Mouse (Mus musculus): ENCODE measurements around the gene Fsd1.

The Fsd1 gene

GRCm38 (mm10) chr17:56008356-56009087 is 22.2 kb downstream of the Fsd1 start:
- in situ Hi-C loops (cut with MboI, MseI): loop anchor here (5.0 kb wide), 2 partner anchors 1384 to 1866 kb away; no protein-coding TSS in a partner anchor

- in situ Hi-C loops (cut with MboI, MseI): loop anchor here (5.0 kb wide), 2 partner anchors 1383 to 1867 kb away; no protein-coding TSS in a partner anchor
Observed at GRCm38 (mm10) chr17:56009088-56009961, 23.0 kb downstream of the Fsd1 start.

- in situ Hi-C loops (cut with MboI, MseI): loop anchor here (5.0 to 10.0 kb wide), 3 partner anchors 45 to 1868 kb away; no protein-coding TSS in a partner anchor
Observed at GRCm38 (mm10) chr17:56009962-56010240, 23.6 kb downstream of the Fsd1 start.

- in situ Hi-C loops (cut with MboI, MseI): loop anchor here in 1 of 2 experiments (10.0 kb wide), 1 partner anchor 45 kb away; no protein-coding TSS in a partner anchor
Observed at GRCm38 (mm10) chr17:56010255-56010654, 23.9 kb downstream of the Fsd1 start.

- in situ Hi-C loops (cut with MboI, MseI): loop anchor here in 1 of 2 experiments (10.0 kb wide), 1 partner anchor 46 kb away; no protein-coding TSS in a partner anchor
Observed at GRCm38 (mm10) chr17:56010681-56011080, 24.4 kb downstream of the Fsd1 start.

- in situ Hi-C loops (cut with MboI, MseI): loop anchor here in 1 of 2 experiments (10.0 kb wide), 1 partner anchor 47 kb away; no protein-coding TSS in a partner anchor
Observed at GRCm38 (mm10) chr17:56011441-56011840, 25.1 kb downstream of the Fsd1 start.

GRCm38 (mm10) chr17:56015293-56015692 is 29.0 kb downstream of the Fsd1 start:
- in situ Hi-C loops (cut with MboI, MseI): loop anchor here in 1 of 2 experiments (10.0 kb wide), 1 partner anchor 50 kb away; no protein-coding TSS in a partner anchor

- in situ Hi-C loops (cut with MboI, MseI): loop anchor here in 1 of 2 experiments (10.0 kb wide), 1 partner anchor 52 kb away; no protein-coding TSS in a partner anchor
Observed at GRCm38 (mm10) chr17:56016382-56016781, 30.1 kb downstream of the Fsd1 start.

GRCm38 (mm10) chr17:56016793-56017785 is 30.8 kb downstream of the Fsd1 start:
- in situ Hi-C loops (cut with MboI, MseI): loop anchor here in 1 of 2 experiments (10.0 kb wide), 1 partner anchor 52 kb away; no protein-coding TSS in a partner anchor

GRCm38 (mm10) chr17:56017848-56018247 is 31.5 kb downstream of the Fsd1 start:
- in situ Hi-C loops (cut with MboI, MseI): loop anchor here in 1 of 2 experiments (10.0 kb wide), 1 partner anchor 53 kb away; no protein-coding TSS in a partner anchor

- in situ Hi-C loops (cut with MboI, MseI): loop anchor here in 1 of 2 experiments (10.0 kb wide), 1 partner anchor 54 kb away; no protein-coding TSS in a partner anchor
Observed at GRCm38 (mm10) chr17:56018347-56019131, 32.2 kb downstream of the Fsd1 start.

- in situ Hi-C loops (cut with MboI, MseI): no loop called here
Observed at GRCm38 (mm10) chr17:56020400-56021084, 34.2 kb downstream of the Fsd1 start.

- in situ Hi-C loops (cut with MboI, MseI): no loop called here
Observed at GRCm38 (mm10) chr17:56021161-56021910, 35.0 kb downstream of the Fsd1 start.

GRCm38 (mm10) chr17:56022131-56022988 is 36.1 kb downstream of the Fsd1 start:
- in situ Hi-C loops (cut with MboI, MseI): no loop called here

GRCm38 (mm10) chr17:56022989-56023290 is 36.6 kb downstream of the Fsd1 start:
- in situ Hi-C loops (cut with MboI, MseI): no loop called here

GRCm38 (mm10) chr17:56023386-56023785 is 37.1 kb downstream of the Fsd1 start:
- in situ Hi-C loops (cut with MboI, MseI): no loop called here

- in situ Hi-C loops (cut with MboI, MseI): no loop called here
Observed at GRCm38 (mm10) chr17:56024476-56024875, 38.2 kb downstream of the Fsd1 start.

- in situ Hi-C loops (cut with MboI, MseI): no loop called here
Observed at GRCm38 (mm10) chr17:56024931-56025330, 38.6 kb downstream of the Fsd1 start.
